In genomic region chr12:81141329-81141711, GRCm38 (mm10) we compare ENCODE assay signal across 10 mouse cellular contexts.
DNase-seq lines count a peak whose midpoint lies in the region; ATAC-seq and TF ChIP-seq lines count a peak whose summit lies in the region.
"Had no signal": no experiment of that assay in that cellular context is flagged by ENCODE, and none has a peak within 500 bp of the region (broad histone marks: within the 10 kb centered on the region; RNA-seq: fewer than 3 reads in every experiment).

No protein-coding gene starts in this region.

- TF ChIP-seq CTCF in forebrain, postnatal 0 days (IDR thresholded peaks at IDR 0.05; ENCODE audit: low read depth): no peak

- no peaks in the 10 kb centered on the region for H3K9me3 ChIP-seq in heart, embryonic 12.5 days (replicated peaks)
- no peaks in the 10 kb centered on the region for H3K9me3 ChIP-seq in forebrain, postnatal 0 days (ENCODE audit: low read length)
- no peaks in the 10 kb centered on the region for H3K9me3 ChIP-seq in kidney, embryonic 15.5 days (replicated peaks)

- peaks cover 17% of the 10 kb centered on the region; the same call in 1 of the 2 replicates for H3K4me1 ChIP-seq in heart, embryonic 12.5 days (replicated peaks)
- H3K4me1 ChIP-seq in forebrain, postnatal 0 days (ENCODE audit: insufficient read depth): no peaks in the 10 kb centered on the region
- peaks cover 6% of the 10 kb centered on the region; the same call in 1 of the 2 replicates for H3K4me1 ChIP-seq in kidney, embryonic 15.5 days

- no peak overlapping the region for H3K27ac ChIP-seq in heart, embryonic 12.5 days (ENCODE audit: poor library complexity, severe bottlenecking)
- H3K27ac ChIP-seq in forebrain, postnatal 0 days (ENCODE audit: low read depth, low read length): 0 out of 2 replicates have a peak overlapping the region, but pooled peaks have one; percentile 3
- no peak overlapping the region for H3K27ac ChIP-seq in kidney, embryonic 15.5 days

- ATAC-seq in heart, embryonic 12.5 days (ENCODE audit: insufficient number of reproducible peaks, low FRiP score): 0 out of 2 replicates have a peak, but pooled peaks have one; percentile 40
- ATAC-seq in forebrain, postnatal 0 days: peak; percentile 40
- ATAC-seq in frontal cortex, adult (ENCODE audit: low TSS enrichment): no peak
- ATAC-seq in kidney, embryonic 15.5 days (replicated peaks; ENCODE audit: low FRiP score): no peak
- ATAC-seq: Patski had no signal

- no peak overlapping the region for H3K4me2 ChIP-seq in heart, embryonic 12.5 days
- H3K4me2 ChIP-seq in forebrain, postnatal 0 days (ENCODE audit: low read depth): no peak overlapping the region
- no peak overlapping the region for H3K4me2 ChIP-seq in kidney, embryonic 15.5 days

- no peak overlapping the region for H3K9ac ChIP-seq in heart, embryonic 12.5 days
- no peak overlapping the region for H3K9ac ChIP-seq in forebrain, postnatal 0 days
- H3K9ac ChIP-seq in kidney, embryonic 15.5 days: no peak overlapping the region

- no peak for DNase-seq in heart, postnatal 4 days
- peak; percentile 45 for DNase-seq in embryo, embryonic 11 days
- no peak for DNase-seq in forebrain, postnatal 0 days
- peak; percentile 36 for DNase-seq in mesoderm, embryonic 11.5 days (ENCODE audit: low read depth, low spot score)
- DNase-seq in urinary bladder, postnatal 10 days (ENCODE audit: low spot score): no peak
- DNase-seq: liver had no signal

- no peaks in the 10 kb centered on the region for H3K36me3 ChIP-seq in heart, embryonic 12.5 days
- no peaks in the 10 kb centered on the region for H3K36me3 ChIP-seq in forebrain, postnatal 0 days (ENCODE audit: insufficient read depth)
- H3K36me3 ChIP-seq in kidney, embryonic 15.5 days: no peaks in the 10 kb centered on the region

- H3K4me3 ChIP-seq in heart, embryonic 12.5 days: no peak overlapping the region
- H3K4me3 ChIP-seq in forebrain, postnatal 0 days (ENCODE audit: low read depth, low read length): no peak overlapping the region
- H3K4me3 ChIP-seq in kidney, embryonic 15.5 days (replicated peaks): no peak overlapping the region

- 55% methylated on average over 7 of the region's 7 CpGs for WGBS in heart, embryonic 12.5 days
- 21% methylated on average over 7 of the region's 7 CpGs for WGBS in forebrain, postnatal 0 days
- 21% methylated on average over 7 of the region's 7 CpGs for WGBS in kidney, embryonic 15.5 days

- H3K27me3 ChIP-seq in heart, embryonic 12.5 days (replicated peaks): no peaks in the 10 kb centered on the region
- no peaks in the 10 kb centered on the region for H3K27me3 ChIP-seq in forebrain, postnatal 0 days (ENCODE audit: insufficient read depth, low read length)
- H3K27me3 ChIP-seq in kidney, embryonic 15.5 days: peaks cover 36% of the 10 kb centered on the region

Comparison
In these comparisons a context has a peak if more than half of its experiments do, and no peak if none do; other contexts are left out.
1. ATAC-seq: peak in heart, embryonic 12.5 days (single experiment) and forebrain, postnatal 0 days (single experiment); none in frontal cortex, adult (single experiment) and kidney, embryonic 15.5 days (single experiment).
2. DNase-seq: peak in embryo, embryonic 11 days (single experiment) and mesoderm, embryonic 11.5 days (single experiment); none in heart, postnatal 4 days (single experiment), forebrain, postnatal 0 days (single experiment) and urinary bladder, postnatal 10 days (single experiment).